Mouse (Mus musculus) kidney, postnatal 0 days (tissue): ENCODE measurements around the gene Ubash3b. TPM values are rescaled to one million over a fixed set of nuclear protein-coding genes. Genes with fewer than 3 reads are reported as not detected.

ENCODE experiments used
- ATAC-seq: fragments of 200-750 bp; cut with Nextera tagmentation; replicated peaks from 2 replicates; pipeline ENCODE4 v1.8.0; 2017; ENCODE audit warnings: low read depth, moderate number of reproducible peaks, moderate TSS enrichment, moderate library complexity; ENCODE audit not compliant: low FRiP score
- DNase-seq: peaks from one replicate; pipeline ENCODE4 v3.0.0-alpha.2; 2016; ENCODE audit warnings: low spot score
- H3K27ac ChIP-seq: fragments of 300-500 bp; sonication (generic); 2 replicates; pipeline ENCODE4 v1.5.1; 2014; ENCODE audit warnings: mild to moderate bottlenecking
- H3K27me3 ChIP-seq: fragments of 300-500 bp; sonication (generic); 2 replicates; pipeline ENCODE4 v1.6.1; 2014; ENCODE audit warnings: low read length, mixed read lengths; ENCODE audit not compliant: insufficient read depth
- H3K36me3 ChIP-seq: fragments of 300-500 bp; sonication (generic); 2 replicates; pipeline ENCODE4 v1.6.1; 2014; ENCODE audit warnings: low read length, mixed read lengths; ENCODE audit not compliant: insufficient read depth
- H3K4me1 ChIP-seq: fragments of 300-500 bp; sonication (generic); replicated peaks from 2 replicates; pipeline ENCODE4 v1.6.1; 2014; ENCODE audit warnings: antibody characterized with exemption, low read length, mixed read lengths; ENCODE audit not compliant: insufficient read depth
- H3K4me2 ChIP-seq: fragments of 300-500 bp; sonication (generic); 2 replicates; pipeline ENCODE4 v1.6.1; 2014; ENCODE audit warnings: mild to moderate bottlenecking, low read length, moderate library complexity, mixed read lengths
- H3K4me3 ChIP-seq: fragments of 300-500 bp; sonication (generic); replicated peaks from 2 replicates; pipeline ENCODE4 v1.5.1; 2014; ENCODE audit warnings: low read depth, low read length
- H3K9ac ChIP-seq: fragments of 300-500 bp; sonication (generic); 2 replicates; pipeline ENCODE4 v1.6.1; 2014; ENCODE audit warnings: low read depth, low read length
- H3K9me3 ChIP-seq: fragments of 300-500 bp; sonication (generic); replicated peaks from 2 replicates; pipeline ENCODE4 v1.6.1; 2016; ENCODE audit warnings: low read length, inconsistent platforms, mixed read lengths
- CTCF ChIP-seq: IDR thresholded peaks from 2 replicates; pipeline ENCODE4 v1.5.1; 2016; ENCODE audit warnings: antibody characterized with exemption, low read depth, mild to moderate bottlenecking, moderate library complexity
- WGBS: fragments of 180-500 bp; shearing (Covaris S2); extraction: QIAGEN DNeasy Blood & Tissue Kit; methylation state at CpG from one replicate; pipeline ENCODE4 v1.1.7; 2014; 5-methylcytosine and 5-hydroxymethylcytosine counted together
- polyA plus RNA-seq: library from polyadenylated mRNA; unstranded; fragments of >200 nt; fragmentation: Nextera tagmentation; extraction: Ambion mirVana; gene quantifications from 2 replicates; pipeline ENCODE4 v1.2.1, GENCODE M21; 2015

Gene Ubash3b
- polyA plus RNA-seq, 1 experiment from 2014 or later = 7.5 TPM

- Histone ChIP-seq H3K36me3 (no peaks in the 10 kb centered on the region), H3K9ac (peak within 1 kb of the TSS; percentile 46; the same call in 1 of the 2 replicates), H3K27ac (no peak within 1 kb of the TSS), H3K4me2 (peak within 1 kb of the TSS; percentile 73), H3K4me3 (peak within 1 kb of the TSS; percentile 40), H3K4me1 (no peaks in the 10 kb centered on the region; the same call in 1 of the 2 replicates), H3K27me3 (peaks cover 17% of the 10 kb centered on the region), H3K9me3 (no peaks in the 10 kb centered on the region)
- no peak for TF ChIP-seq CTCF
- WGBS = 2% methylated on average over 51 of the region's 51 CpGs
- no peak for DNase-seq
- no peak for ATAC-seq
Observed at GRCm38 (mm10) chr9:40963586-40964417, 197.7 kb downstream of the Ubash3b start, which contains the start of gene Jhy. Gene Jhy (minus strand): TSS chr9:40964118.

GRCm38 (mm10) chr9:40961401-40961800, 200.1 kb downstream of the Ubash3b start:
- WGBS = 56% methylated on average over 3 of the region's 3 CpGs
- Histone ChIP-seq H3K9ac (no peak overlapping the region), H3K27ac (no peak overlapping the region), H3K4me3 (no peak overlapping the region), H3K4me1 (no peaks in the 10 kb centered on the region; the same call in 1 of the 2 replicates), H3K4me2 (no peak overlapping the region), H3K9me3 (no peaks in the 10 kb centered on the region), H3K27me3 (peaks cover 17% of the 10 kb centered on the region), H3K36me3 (no peaks in the 10 kb centered on the region)
- DNase-seq (no peak), ATAC-seq (no peak)
- no peak for TF ChIP-seq CTCF

Other genes with a start within 250 kb of the Ubash3b start
- gene Jhy, start 197.6 kb downstream of the Ubash3b start, polyA plus RNA-seq = 0.14 and 0.17 TPM in 2 replicates
- 0.41 and 0.46 TPM in 2 replicates for gene Crtam, start 157.1 kb downstream of the Ubash3b start, polyA plus RNA-seq